Mouse (Mus musculus): ENCODE results near the gene Tbrg1. TPM values are rescaled to one million over a fixed set of nuclear protein-coding genes. Genes with fewer than 3 reads are reported as not detected.

Tbrg1 gene
- polyA plus RNA-seq, 1 experiment from 2014 or later: 192 TPM

GRCm38 (mm10) chr9:37613911-37614280 lies 43.2 kb downstream of the Tbrg1 start:
- Histone ChIP-seq H3K27ac (replicated peaks) (peak overlapping the region; percentile 73), H3K4me3 (replicated peaks) (peak overlapping the region; percentile 71), H3K4me2 (replicated peaks) (peak overlapping the region; percentile 72), H3K27me3 (no peaks in the 10 kb centered on the region), H3K9me3 (replicated peaks) (no peaks in the 10 kb centered on the region), H3K36me3 (no peaks in the 10 kb centered on the region), H3K9ac (peak overlapping the region; percentile 26), H3K4me1 (peaks cover 4% of the 10 kb centered on the region)
- no peak for ATAC-seq (ENCODE audit: insufficient number of reproducible peaks, low FRiP score, low TSS enrichment, low read depth)
- WGBS: 16% methylated on average over 6 of the region's 6 CpGs

GRCm38 (mm10) chr9:37613182-37613910 lies 43.8 kb downstream of the Tbrg1 start, which contains the start of gene Spa17:
TSS of gene Spa17 (minus strand) at chr9:37613722.
- peak within 1 kb of the TSS; percentile 73 for H3K27ac ChIP-seq (replicated peaks)
- no peaks in the 10 kb centered on the region for H3K9me3 ChIP-seq (replicated peaks)
- ATAC-seq (ENCODE audit: insufficient number of reproducible peaks, low FRiP score, low TSS enrichment, low read depth): peak; percentile 95
- WGBS: under 1% methylated on average over 45 of the region's 45 CpGs
- H3K4me1 ChIP-seq: peaks cover 4% of the 10 kb centered on the region
- no peaks in the 10 kb centered on the region for H3K27me3 ChIP-seq
- H3K4me2 ChIP-seq (replicated peaks): peak within 1 kb of the TSS; percentile 72
- no peaks in the 10 kb centered on the region for H3K36me3 ChIP-seq
- H3K4me3 ChIP-seq (replicated peaks): peak within 1 kb of the TSS; percentile 71
- peak within 1 kb of the TSS; percentile 63 for H3K9ac ChIP-seq

GRCm38 (mm10) chr9:37609558-37609957 lies 47.6 kb downstream of the Tbrg1 start:
- no peaks in the 10 kb centered on the region for H3K9me3 ChIP-seq (replicated peaks)
- no peaks in the 10 kb centered on the region for H3K36me3 ChIP-seq
- no peak overlapping the region for H3K4me3 ChIP-seq (replicated peaks)
- no peaks in the 10 kb centered on the region for H3K27me3 ChIP-seq
- H3K27ac ChIP-seq (replicated peaks): no peak overlapping the region
- WGBS: 66% methylated on average over 4 of the region's 4 CpGs
- H3K9ac ChIP-seq: no peak overlapping the region
- no peak for ATAC-seq (ENCODE audit: insufficient number of reproducible peaks, low FRiP score, low TSS enrichment, low read depth)
- no peak overlapping the region for H3K4me2 ChIP-seq (replicated peaks)
- peaks cover 4% of the 10 kb centered on the region for H3K4me1 ChIP-seq

GRCm38 (mm10) chr9:37605089-37605488 lies 52.0 kb downstream of the Tbrg1 start:
- Histone ChIP-seq H3K9ac (no peak overlapping the region), H3K4me2 (replicated peaks) (no peak overlapping the region), H3K36me3 (no peaks in the 10 kb centered on the region), H3K27me3 (no peaks in the 10 kb centered on the region), H3K4me3 (replicated peaks) (no peak overlapping the region), H3K27ac (replicated peaks) (no peak overlapping the region), H3K9me3 (replicated peaks) (no peaks in the 10 kb centered on the region), H3K4me1 (no peaks in the 10 kb centered on the region)
- no peak for ATAC-seq (ENCODE audit: insufficient number of reproducible peaks, low FRiP score, low TSS enrichment, low read depth)
- 93% methylated on average over 3 of the region's 3 CpGs for WGBS

GRCm38 (mm10) chr9:37600538-37601205 lies 56.4 kb downstream of the Tbrg1 start:
- ATAC-seq (ENCODE audit: insufficient number of reproducible peaks, low FRiP score, low TSS enrichment, low read depth): no peak
- Histone ChIP-seq H3K27me3 (no peaks in the 10 kb centered on the region), H3K4me3 (replicated peaks) (no peak overlapping the region), H3K27ac (replicated peaks) (no peak overlapping the region), H3K36me3 (no peaks in the 10 kb centered on the region), H3K4me1 (no peaks in the 10 kb centered on the region), H3K9ac (no peak overlapping the region), H3K4me2 (replicated peaks) (no peak overlapping the region), H3K9me3 (replicated peaks) (no peaks in the 10 kb centered on the region)
- 90% methylated on average over 2 of the region's 2 CpGs for WGBS

Other genes with a start within 250 kb of the Tbrg1 start
- 0.09 and 0.19 TPM in 2 replicates for gene Robo3, start 224.1 kb downstream of the Tbrg1 start, polyA plus RNA-seq (2015; fragmentation: Nextera tagmentation; extraction: Ambion mirVana)
- gene Msantd2, start 168.0 kb downstream of the Tbrg1 start, polyA plus RNA-seq (2015; fragmentation: Nextera tagmentation; extraction: Ambion mirVana): 20.0 and 24.8 TPM in 2 replicates
- 52.1 and 56.3 TPM in 2 replicates for gene Esam, start 129.2 kb downstream of the Tbrg1 start, polyA plus RNA-seq (2015; fragmentation: Nextera tagmentation; extraction: Ambion mirVana)
- 1.6 and 2.0 TPM in 2 replicates for gene Vsig2, start 118.1 kb downstream of the Tbrg1 start, polyA plus RNA-seq (2015; fragmentation: Nextera tagmentation; extraction: Ambion mirVana)
- gene Nrgn, start 104.4 kb downstream of the Tbrg1 start, polyA plus RNA-seq (2015; fragmentation: Nextera tagmentation; extraction: Ambion mirVana): 7.9 and 10.9 TPM in 2 replicates
- 10.9 and 12.1 TPM in 2 replicates for gene Siae, start 101.6 kb downstream of the Tbrg1 start, polyA plus RNA-seq (2015; fragmentation: Nextera tagmentation; extraction: Ambion mirVana)
- 11.6 and 18.1 TPM in 2 replicates for gene Spa17, start 43.6 kb downstream of the Tbrg1 start, polyA plus RNA-seq (2015; fragmentation: Nextera tagmentation; extraction: Ambion mirVana)
- 38.1 TPM in 2 replicates for gene Panx3, start 11.9 kb upstream of the Tbrg1 start, polyA plus RNA-seq (2015; fragmentation: Nextera tagmentation; extraction: Ambion mirVana)
- gene Olfr160, start 58.9 kb upstream of the Tbrg1 start, polyA plus RNA-seq (2015; fragmentation: Nextera tagmentation; extraction: Ambion mirVana): 0.09 and 0.16 TPM in 2 replicates
- gene Olfr874, start 87.8 kb upstream of the Tbrg1 start, polyA plus RNA-seq (2015; fragmentation: Nextera tagmentation; extraction: Ambion mirVana): 0.48 TPM in 1 of 2 replicates, not detected in the other
- 0.79 TPM in 1 of 2 replicates, not detected in the other for gene Olfr875, start 114.5 kb upstream of the Tbrg1 start, polyA plus RNA-seq (2015; fragmentation: Nextera tagmentation; extraction: Ambion mirVana)
- 0.04 and 0.05 TPM in 2 replicates for gene Olfr876, start 145.7 kb upstream of the Tbrg1 start, polyA plus RNA-seq (2015; fragmentation: Nextera tagmentation; extraction: Ambion mirVana)
- 0.22 and 0.28 TPM in 2 replicates for gene Olfr877, start 197.0 kb upstream of the Tbrg1 start, polyA plus RNA-seq (2015; fragmentation: Nextera tagmentation; extraction: Ambion mirVana)
- gene Olfr145, start 239.4 kb upstream of the Tbrg1 start, polyA plus RNA-seq (2015; fragmentation: Nextera tagmentation; extraction: Ambion mirVana): 0.16 and 0.19 TPM in 2 replicates

All from embryonic facial prominence, embryonic 15.5 days (tissue).